Mouse (Mus musculus) hindbrain, embryonic 13.5 days (tissue): ENCODE measurements around the gene Hoxc4. TPM values are rescaled to one million over a fixed set of nuclear protein-coding genes. Genes with fewer than 3 reads are reported as not detected.

Experiments used
- ATAC-seq: fragments of 200-750 bp; cut with Nextera tagmentation; 2 replicates; pipeline ENCODE4 v1.8.0; 2017; ENCODE audit warnings: moderate TSS enrichment; ENCODE audit not compliant: low FRiP score
- H3K27ac ChIP-seq: fragments of 300-500 bp; sonication (generic); 2 replicates; pipeline ENCODE4 v1.5.1; 2015; ENCODE audit warnings: inconsistent platforms, mild to moderate bottlenecking, moderate library complexity
- H3K27me3 ChIP-seq: fragments of 300-500 bp; sonication (generic); 2 replicates; pipeline ENCODE4 v1.6.1; 2015; ENCODE audit warnings: mild to moderate bottlenecking, inconsistent platforms
- H3K36me3 ChIP-seq: fragments of 300-500 bp; sonication (generic); 2 replicates; pipeline ENCODE4 v1.6.1; 2015; ENCODE audit warnings: mild to moderate bottlenecking, inconsistent platforms
- H3K4me1 ChIP-seq: fragments of 300-500 bp; sonication (generic); replicated peaks from 2 replicates; pipeline ENCODE4 v1.6.1; 2015; ENCODE audit warnings: inconsistent platforms
- H3K4me2 ChIP-seq: fragments of 300-500 bp; sonication (generic); 2 replicates; pipeline ENCODE4 v1.6.1; 2015; ENCODE audit warnings: inconsistent platforms, mild to moderate bottlenecking, moderate library complexity
- H3K4me3 ChIP-seq: fragments of 300-500 bp; sonication (generic); 2 replicates; pipeline ENCODE4 v1.5.1; 2015; ENCODE audit warnings: mild to moderate bottlenecking, inconsistent platforms
- H3K9ac ChIP-seq: fragments of 300-500 bp; sonication (generic); 2 replicates; pipeline ENCODE4 v1.6.1; 2015; ENCODE audit warnings: mild to moderate bottlenecking, inconsistent platforms
- H3K9me3 ChIP-seq: fragments of 300-500 bp; sonication (generic); 2 replicates; pipeline ENCODE4 v1.6.1; 2016; ENCODE audit warnings: inconsistent platforms
- WGBS: fragments of 180-500 bp; shearing (Covaris S2); methylation state at CpG from one replicate; pipeline ENCODE4 v1.1.7; 2015; 5-methylcytosine and 5-hydroxymethylcytosine counted together
- polyA plus RNA-seq: library from polyadenylated mRNA; unstranded; fragments of >200 nt; fragmentation: Nextera tagmentation; extraction: Ambion mirVana; gene quantifications from 2 replicates; pipeline ENCODE4 v1.2.1, GENCODE M21; 2015

Gene Hoxc4
- polyA plus RNA-seq, 1 experiment from 2014 or later: 86.9 TPM

GRCm38 (mm10) chr15:103020899-103021418 is 2.2 kb downstream of the Hoxc4 start:
- 0 out of 2 replicates have a peak overlapping the region, but pooled peaks have one; percentile 44 for H3K27ac ChIP-seq
- H3K4me1 ChIP-seq: peaks cover 43% of the 10 kb centered on the region
- no peaks in the 10 kb centered on the region for H3K36me3 ChIP-seq
- H3K9ac ChIP-seq: 0 out of 2 replicates have a peak overlapping the region, but pooled peaks have one; percentile 6
- peak overlapping the region; percentile 21 for H3K4me3 ChIP-seq
- peaks cover 100% of the 10 kb centered on the region for H3K27me3 ChIP-seq
- H3K9me3 ChIP-seq: no peaks in the 10 kb centered on the region
- no peak for ATAC-seq
- H3K4me2 ChIP-seq: peak overlapping the region; percentile 46
- WGBS: 2% methylated on average over 8 of the region's 8 CpGs

GRCm38 (mm10) chr15:103021544-103021943 is 2.8 kb downstream of the Hoxc4 start:
- no peak for ATAC-seq
- 9% methylated on average over 8 of the region's 8 CpGs for WGBS
- Histone ChIP-seq H3K36me3 (no peaks in the 10 kb centered on the region), H3K4me2 (peak overlapping the region; percentile 46), H3K9me3 (no peaks in the 10 kb centered on the region), H3K4me1 (peaks cover 43% of the 10 kb centered on the region), H3K4me3 (peak overlapping the region; percentile 21), H3K9ac (0 out of 2 replicates have a peak overlapping the region, but pooled peaks have one; percentile 6), H3K27me3 (peaks cover 100% of the 10 kb centered on the region), H3K27ac (0 out of 2 replicates have a peak overlapping the region, but pooled peaks have one; percentile 44)

- peak overlapping the region; percentile 72 for H3K27ac ChIP-seq
- H3K4me1 ChIP-seq: peaks cover 34% of the 10 kb centered on the region
- 0% methylated on average over 2 of the region's 2 CpGs for WGBS
- 0 out of 2 replicates have a peak overlapping the region, but pooled peaks have one; percentile 57 for H3K9ac ChIP-seq
- no peaks in the 10 kb centered on the region for H3K9me3 ChIP-seq
- no peak for ATAC-seq
- H3K36me3 ChIP-seq: no peaks in the 10 kb centered on the region
- 0 out of 2 replicates have a peak overlapping the region, but pooled peaks have one; percentile 21 for H3K4me3 ChIP-seq
- H3K4me2 ChIP-seq: peak overlapping the region; percentile 55
- H3K27me3 ChIP-seq: peaks cover 100% of the 10 kb centered on the region
Observed at GRCm38 (mm10) chr15:103024131-103024530, 5.4 kb downstream of the Hoxc4 start.

GRCm38 (mm10) chr15:103027266-103028235 is 8.8 kb downstream of the Hoxc4 start:
- no peak for ATAC-seq
- WGBS: 2% methylated on average over 43 of the region's 43 CpGs
- H3K9me3 ChIP-seq: no peaks in the 10 kb centered on the region
- H3K27ac ChIP-seq: peak overlapping the region; percentile 94
- H3K27me3 ChIP-seq: peaks cover 98% of the 10 kb centered on the region
- H3K4me3 ChIP-seq: peak overlapping the region; percentile 41
- no peaks in the 10 kb centered on the region for H3K36me3 ChIP-seq
- peak overlapping the region; percentile 82 for H3K9ac ChIP-seq
- peaks cover 27% of the 10 kb centered on the region for H3K4me1 ChIP-seq
- peak overlapping the region; percentile 55 for H3K4me2 ChIP-seq

GRCm38 (mm10) chr15:103028916-103029512 is 10.3 kb downstream of the Hoxc4 start:
- Histone ChIP-seq H3K9ac (peak overlapping the region; percentile 82; the same call in 1 of the 2 replicates), H3K27me3 (peaks cover 96% of the 10 kb centered on the region), H3K4me2 (peak overlapping the region; percentile 55), H3K4me3 (no peak overlapping the region), H3K36me3 (no peaks in the 10 kb centered on the region), H3K9me3 (no peaks in the 10 kb centered on the region), H3K27ac (peak overlapping the region; percentile 94), H3K4me1 (peaks cover 35% of the 10 kb centered on the region)
- 7% methylated on average over 9 of the region's 9 CpGs for WGBS
- no peak for ATAC-seq

- Histone ChIP-seq H3K4me3 (peak overlapping the region; percentile 19), H3K4me2 (peak overlapping the region; percentile 49), H3K27ac (peak overlapping the region; percentile 94), H3K9ac (peak overlapping the region; percentile 67), H3K4me1 (peaks cover 32% of the 10 kb centered on the region), H3K27me3 (peaks cover 96% of the 10 kb centered on the region), H3K9me3 (no peaks in the 10 kb centered on the region), H3K36me3 (no peaks in the 10 kb centered on the region)
- WGBS: 5% methylated on average over 8 of the region's 8 CpGs
- ATAC-seq: no peak
Observed at GRCm38 (mm10) chr15:103030142-103030541, 11.4 kb downstream of the Hoxc4 start.

GRCm38 (mm10) chr15:103032167-103032566 is 13.4 kb downstream of the Hoxc4 start:
- H3K27ac ChIP-seq: peak overlapping the region; percentile 97
- H3K4me2 ChIP-seq: peak overlapping the region; percentile 67
- WGBS: 0% methylated on average over 3 of the region's 3 CpGs

GRCm38 (mm10) chr15:103032646-103033575 is 14.2 kb downstream of the Hoxc4 start:
- WGBS: under 1% methylated on average over 26 of the region's 26 CpGs
- H3K4me2 ChIP-seq: peak overlapping the region; percentile 67
- peak overlapping the region; percentile 22 for H3K4me3 ChIP-seq

More at GRCm38 (mm10) chr15:103032167-103032566, 13.4 kb downstream of the Hoxc4 start:
- Histone ChIP-seq H3K9me3 (no peaks in the 10 kb centered on the region), H3K27me3 (peaks cover 96% of the 10 kb centered on the region), H3K4me3 (peak overlapping the region; percentile 22), H3K9ac (peak overlapping the region; percentile 60), H3K36me3 (no peaks in the 10 kb centered on the region), H3K4me1 (peaks cover 28% of the 10 kb centered on the region)
- no peak for ATAC-seq

GRCm38 (mm10) chr15:103034043-103034806 is 15.5 kb downstream of the Hoxc4 start:
- H3K27me3 ChIP-seq: peaks cover 96% of the 10 kb centered on the region
- H3K4me1 ChIP-seq: peaks cover 25% of the 10 kb centered on the region
- ATAC-seq: peak; percentile 60
- H3K9ac ChIP-seq: peak overlapping the region; percentile 86
- peak overlapping the region; percentile 52 for H3K4me3 ChIP-seq
- under 1% methylated on average over 24 of the region's 24 CpGs for WGBS
- H3K27ac ChIP-seq: peak overlapping the region; percentile 97
- peak overlapping the region; percentile 67 for H3K4me2 ChIP-seq
- no peaks in the 10 kb centered on the region for H3K9me3 ChIP-seq
- no peaks in the 10 kb centered on the region for H3K36me3 ChIP-seq

More at GRCm38 (mm10) chr15:103032646-103033575, 14.2 kb downstream of the Hoxc4 start:
- H3K9me3 ChIP-seq: no peaks in the 10 kb centered on the region
- peak overlapping the region; percentile 97 for H3K27ac ChIP-seq
- H3K36me3 ChIP-seq: no peaks in the 10 kb centered on the region
- peaks cover 21% of the 10 kb centered on the region for H3K4me1 ChIP-seq
- H3K27me3 ChIP-seq: peaks cover 96% of the 10 kb centered on the region
- ATAC-seq: no peak
- peak overlapping the region; percentile 60 for H3K9ac ChIP-seq

GRCm38 (mm10) chr15:103034807-103035547 is 16.2 kb downstream of the Hoxc4 start:
- Histone ChIP-seq H3K27me3 (peaks cover 97% of the 10 kb centered on the region), H3K4me1 (peaks cover 28% of the 10 kb centered on the region), H3K36me3 (no peaks in the 10 kb centered on the region), H3K9ac (peak overlapping the region; percentile 86), H3K4me2 (peak overlapping the region; percentile 67), H3K27ac (peak overlapping the region; percentile 97), H3K4me3 (peak overlapping the region; percentile 52), H3K9me3 (no peaks in the 10 kb centered on the region)
- ATAC-seq: peak; percentile 59
- under 1% methylated on average over 34 of the region's 34 CpGs for WGBS
